Mouse (Mus musculus) G1E-ER4 (cell line): ENCODE results near the gene Arid1b. TPM values are rescaled to one million over a fixed set of nuclear protein-coding genes. Genes with fewer than 3 reads are reported as not detected.

Source experiments
- GATA1 ChIP-seq: IDR thresholded peaks from one replicate; pipeline ENCODE4 v1.8.0; 2012; ENCODE audit warnings: low read length, inconsistent platforms
- polyA plus RNA-seq: library from polyadenylated mRNA; stranded (reverse); fragments of >175 nt; gene quantifications from 2 replicates; pipeline ENCODE4 v1.2.3, GENCODE M21; 2012

Arid1b gene
- polyA plus RNA-seq, 1 experiment = 37.7 TPM

DNA sequence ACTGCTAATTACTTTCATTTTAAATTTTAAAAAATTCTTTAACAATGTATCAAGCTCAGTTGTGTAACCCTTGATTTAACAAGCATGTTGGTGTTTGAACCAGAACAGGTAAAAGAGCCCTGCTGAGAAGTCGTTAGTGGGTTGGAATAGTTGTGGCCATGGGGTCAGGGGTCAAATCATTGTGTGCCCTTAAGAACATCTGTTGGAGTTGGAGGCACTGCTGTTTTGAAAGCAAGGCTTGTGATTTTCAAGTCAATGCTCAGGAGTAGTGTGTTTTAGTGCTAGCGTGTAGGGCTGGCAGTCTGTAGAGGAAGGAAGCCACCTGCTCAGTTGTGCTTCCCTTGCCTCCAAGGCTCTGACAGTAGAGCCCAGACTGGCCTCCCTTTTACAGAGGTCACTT lies 228.7 kb downstream of the Arid1b start:
- no peak for TF ChIP-seq GATA1

DNA sequence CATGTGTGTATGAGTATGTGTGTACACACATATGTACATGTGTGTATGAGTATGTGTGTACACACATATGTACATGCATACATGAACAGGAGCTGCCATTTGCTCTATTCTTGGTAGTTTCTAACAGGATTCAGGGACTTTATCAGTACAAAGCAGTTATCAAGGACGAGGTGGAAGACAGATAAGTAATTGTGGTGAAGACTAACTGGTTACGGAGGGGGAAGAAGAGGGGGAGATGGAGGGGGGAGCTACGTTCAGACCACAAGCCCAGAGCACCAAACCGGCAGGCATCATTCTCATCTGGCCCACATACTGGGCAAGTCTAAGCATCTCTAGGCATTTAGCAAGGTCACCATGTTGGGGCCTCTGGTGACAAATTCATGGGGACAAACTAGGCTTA lies 230.8 kb downstream of the Arid1b start:
- TF ChIP-seq GATA1 = peak; percentile 58

DNA sequence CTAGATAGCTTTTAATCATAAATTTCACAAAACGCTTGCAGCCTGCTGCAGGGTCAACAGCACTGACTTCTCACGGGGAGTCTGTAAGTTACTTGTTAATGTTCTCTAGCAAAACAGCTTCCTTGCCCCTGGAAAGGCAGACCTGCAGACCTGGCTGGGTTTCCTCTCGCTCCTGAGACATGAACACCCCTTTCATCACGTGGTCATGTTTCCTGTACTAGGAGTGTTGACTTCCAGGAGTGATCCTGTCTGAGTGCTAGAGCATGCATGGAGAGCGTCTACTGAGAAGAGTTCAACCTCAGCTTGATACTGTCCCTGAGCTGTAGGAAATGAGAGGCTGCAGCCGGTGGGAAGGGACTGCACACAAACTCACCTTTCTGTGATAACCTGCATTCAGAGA lies 233.0 kb downstream of the Arid1b start:
- no peak for TF ChIP-seq GATA1

GRCm38 (mm10) chr17:5227950-5228615 lies 234.0 kb downstream of the Arid1b start:
- no peak for TF ChIP-seq GATA1

- TF ChIP-seq GATA1 = no peak
Measured at GRCm38 (mm10) chr17:5228616-5229250, 234.6 kb downstream of the Arid1b start.

DNA sequence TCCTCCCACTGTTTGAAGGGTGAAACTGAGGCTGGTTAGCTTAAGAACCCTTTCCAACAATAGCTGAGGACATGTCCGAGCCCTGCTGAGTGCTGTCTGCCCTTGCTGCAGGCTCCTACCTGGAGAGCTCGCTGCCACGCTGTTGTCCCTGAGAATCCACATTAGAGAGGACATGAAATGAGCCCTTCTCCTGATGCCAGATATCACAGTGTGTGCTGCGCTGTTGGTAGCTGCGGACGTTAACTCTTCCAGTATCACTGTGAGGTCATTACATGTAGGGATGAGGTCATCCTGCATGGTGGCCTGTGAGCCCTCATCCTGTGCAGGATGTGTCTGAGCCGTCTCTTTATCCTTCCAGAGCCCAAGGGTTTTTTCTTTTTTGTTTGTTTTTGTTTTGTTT lies 235.9 kb downstream of the Arid1b start:
- no peak for TF ChIP-seq GATA1

- no peak for TF ChIP-seq GATA1
Measured at GRCm38 (mm10) chr17:5232180-5232579, 238.0 kb downstream of the Arid1b start.

DNA sequence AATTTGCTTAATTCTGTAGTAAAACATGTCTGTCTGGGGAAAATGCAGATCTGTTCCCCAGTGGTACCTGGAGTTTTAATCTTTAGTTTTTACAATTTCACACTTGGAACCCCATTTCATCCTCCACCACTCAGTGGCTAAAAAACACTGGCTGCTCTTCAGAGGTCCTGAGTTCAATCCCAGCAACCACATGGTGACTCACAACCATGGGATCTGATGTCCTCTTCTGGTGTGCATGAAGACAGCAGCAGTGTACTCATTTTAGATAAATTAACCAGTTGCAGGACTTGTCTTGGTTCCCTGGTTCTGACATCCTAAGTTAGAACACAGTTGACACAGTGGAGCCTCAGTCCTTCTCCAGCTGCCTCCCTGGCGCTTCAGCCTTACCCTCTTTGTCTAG lies 239.9 kb downstream of the Arid1b start:
- TF ChIP-seq GATA1 = no peak

DNA sequence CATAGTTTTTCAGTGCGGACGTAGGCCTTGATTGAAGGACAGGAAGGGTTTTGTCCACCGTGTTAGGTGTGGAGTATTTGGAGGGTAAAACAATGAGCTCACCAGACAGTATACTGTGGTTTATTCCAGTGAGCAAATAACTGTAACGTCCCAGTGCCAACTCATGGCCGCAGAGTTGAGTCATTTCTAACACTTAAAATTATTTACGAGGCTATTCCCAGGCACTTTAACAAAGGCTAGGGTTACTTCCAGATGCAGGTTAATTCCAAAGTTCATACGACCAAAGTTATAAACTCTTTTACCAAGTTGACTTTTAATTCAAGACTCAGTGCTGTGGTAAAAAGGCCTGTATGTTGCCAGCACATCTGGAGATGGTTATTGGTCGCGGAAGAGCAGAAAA lies 240.9 kb downstream of the Arid1b start:
- TF ChIP-seq GATA1 = no peak

- TF ChIP-seq GATA1 = no peak
Measured at GRCm38 (mm10) chr17:5237765-5238164, 243.6 kb downstream of the Arid1b start.

DNA sequence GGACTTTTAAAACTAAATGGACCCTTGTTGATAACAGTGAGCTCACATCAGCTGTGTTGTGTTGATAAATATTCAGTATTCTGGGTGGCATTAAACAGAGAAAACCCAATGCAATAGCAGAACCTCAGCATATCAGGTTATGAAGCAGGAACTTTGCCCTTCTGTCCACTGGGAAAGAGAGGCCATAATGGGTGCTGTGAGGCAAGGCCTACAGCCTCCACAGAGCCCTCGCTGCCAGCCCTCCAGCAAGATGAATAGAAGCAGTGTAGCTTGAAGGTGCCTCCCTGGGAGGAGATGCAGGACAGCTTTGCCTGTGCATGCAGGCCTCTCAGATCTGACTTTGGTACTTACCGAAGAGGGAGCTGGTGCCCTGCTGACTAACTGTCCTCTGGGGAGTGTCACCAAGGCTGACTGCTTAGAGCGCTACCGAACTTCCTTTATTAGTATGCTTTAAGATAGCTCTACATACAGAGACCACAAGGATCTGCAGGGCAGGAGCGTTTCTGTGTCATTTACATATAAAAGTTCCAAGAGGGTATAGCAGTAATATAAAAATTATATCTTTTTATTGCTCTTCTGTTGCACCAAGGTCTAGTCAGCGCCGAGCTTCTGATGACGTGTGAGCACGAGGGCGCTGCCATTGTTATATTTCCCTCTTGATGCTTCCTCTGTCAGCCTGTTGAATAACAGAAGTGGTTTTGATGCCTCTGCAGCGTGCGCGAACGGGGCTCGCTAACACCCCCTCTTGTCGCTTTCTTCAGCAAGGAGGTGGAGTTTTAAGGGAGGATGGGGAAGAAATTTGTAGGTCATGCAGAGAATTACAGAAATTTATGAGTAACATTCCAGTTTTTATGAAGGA lies 244.5 kb downstream of the Arid1b start:
- no peak for TF ChIP-seq GATA1

DNA sequence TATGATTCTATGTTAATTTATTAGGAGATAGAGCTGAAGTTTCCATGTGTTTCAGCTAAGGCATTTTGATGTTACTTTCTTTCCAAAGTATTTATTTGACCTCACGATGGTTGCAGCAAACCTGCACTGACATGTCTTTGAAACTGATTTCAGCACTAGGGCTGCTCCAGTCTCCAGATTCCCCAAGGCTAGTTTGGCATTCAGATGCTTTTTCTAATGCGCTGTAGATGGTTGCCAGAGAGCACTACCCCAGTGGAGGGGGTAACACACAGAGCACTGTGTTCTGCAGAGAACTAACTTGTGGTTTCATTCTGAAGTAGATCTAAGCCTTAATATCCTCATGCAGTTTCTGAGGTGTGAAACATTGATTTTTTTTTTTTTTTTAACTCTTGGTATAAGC lies 250.4 kb downstream of the Arid1b start:
- no peak for TF ChIP-seq GATA1

DNA sequence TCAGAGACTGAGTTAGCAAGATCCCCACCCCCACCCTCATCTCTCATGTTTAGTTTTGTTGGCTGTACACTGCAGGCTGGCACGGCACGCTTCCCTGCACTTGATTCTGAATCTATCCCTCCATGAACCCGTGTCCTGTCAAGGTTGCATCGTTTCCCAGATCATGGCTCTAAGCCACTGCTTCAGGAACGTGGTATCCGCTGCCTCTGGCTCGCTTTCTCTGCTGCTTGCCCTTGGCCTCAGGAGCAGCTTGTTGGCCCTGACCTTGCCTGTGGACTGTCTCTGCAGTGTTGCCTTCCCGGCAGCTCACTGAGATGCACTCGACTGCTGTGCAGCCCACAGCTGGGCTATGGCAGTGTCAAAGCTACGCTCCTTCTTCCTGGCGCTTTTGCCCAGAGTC lies 252.6 kb downstream of the Arid1b start:
- TF ChIP-seq GATA1 = no peak

- TF ChIP-seq GATA1 = no peak
Measured at GRCm38 (mm10) chr17:5247247-5247646, 253.1 kb downstream of the Arid1b start.

GRCm38 (mm10) chr17:5247737-5248136 lies 253.6 kb downstream of the Arid1b start:
- TF ChIP-seq GATA1 = no peak

- no peak for TF ChIP-seq GATA1
Measured at GRCm38 (mm10) chr17:5248957-5249656, 255.0 kb downstream of the Arid1b start.
